Mouse (Mus musculus): ENCODE results near the gene Ogdh. TPM values are rescaled to one million over a fixed set of nuclear protein-coding genes. Genes with fewer than 3 reads are reported as not detected.
"Not testable (repeated sequence)": the region's sequence is repeated elsewhere in the genome, so short reads cannot be mapped to it uniquely, and the experiment has no call there.

The Ogdh gene
- polyA plus RNA-seq, 2 experiments = 59.2 to 79.4 TPM

GRCm38 (mm10) chr11:6365885-6366284 lies 74.5 kb downstream of the Ogdh start:
- H3K9ac ChIP-seq (ENCODE audit: low read depth, low read length, severe bottlenecking) = no peak overlapping the region
- WGBS = 16% methylated on average over 11 of the region's 11 CpGs
- no peak overlapping the region for H3K4me3 ChIP-seq (replicated peaks; ENCODE audit: low read length)
- ATAC-seq (ENCODE audit: low FRiP score, low read depth) = peak; percentile 70
- H3K9me3 ChIP-seq (ENCODE audit: control insufficient read depth, low read length) = no peaks in the 10 kb centered on the region
- no peaks in the 10 kb centered on the region for H3K36me3 ChIP-seq (ENCODE audit: control insufficient read depth, insufficient read depth, low read length)
- no peaks in the 10 kb centered on the region for H3K4me1 ChIP-seq (ENCODE audit: control insufficient read depth, insufficient read depth, low read length)
- no peak for TF ChIP-seq POLR2A (IDR thresholded peaks at IDR 0.05; ENCODE audit: borderline replicate concordance, extremely low read depth, insufficient read depth, insufficient read length)
- H3K27ac ChIP-seq (replicated peaks; ENCODE audit: low read depth, low read length) = no peak overlapping the region
- H3K4me2 ChIP-seq (replicated peaks; ENCODE audit: low read depth, low read length, severe bottlenecking) = 0 out of 2 replicates have a peak overlapping the region, but pooled peaks have one; percentile 15
- H3K27me3 ChIP-seq (ENCODE audit: control insufficient read depth, insufficient read depth, low read length) = no peaks in the 10 kb centered on the region
- DNase-seq (ENCODE audit: low spot score) = peak; percentile 72

GRCm38 (mm10) chr11:6366434-6366833 lies 75.0 kb downstream of the Ogdh start:
- H3K4me3 ChIP-seq (replicated peaks; ENCODE audit: low read length) = no peak overlapping the region
- H3K27ac ChIP-seq (replicated peaks; ENCODE audit: low read depth, low read length) = 0 out of 2 replicates have a peak overlapping the region, but pooled peaks have one; percentile 33
- H3K9ac ChIP-seq (ENCODE audit: low read depth, low read length, severe bottlenecking) = no peak overlapping the region
- H3K4me2 ChIP-seq (replicated peaks; ENCODE audit: low read depth, low read length, severe bottlenecking) = no peak overlapping the region
- DNase-seq (ENCODE audit: low spot score) = no peak
- H3K9me3 ChIP-seq (ENCODE audit: control insufficient read depth, low read length) = no peaks in the 10 kb centered on the region
- H3K27me3 ChIP-seq (ENCODE audit: control insufficient read depth, insufficient read depth, low read length) = no peaks in the 10 kb centered on the region
- 42% methylated on average over 6 of the region's 6 CpGs for WGBS
- no peaks in the 10 kb centered on the region for H3K36me3 ChIP-seq (ENCODE audit: control insufficient read depth, insufficient read depth, low read length)
- no peak for ATAC-seq (ENCODE audit: low FRiP score, low read depth)
- no peak for TF ChIP-seq POLR2A (IDR thresholded peaks at IDR 0.05; ENCODE audit: borderline replicate concordance, extremely low read depth, insufficient read depth, insufficient read length)
- H3K4me1 ChIP-seq (ENCODE audit: control insufficient read depth, insufficient read depth, low read length) = no peaks in the 10 kb centered on the region

- WGBS = 74% methylated on average over 4 of the region's 4 CpGs
- H3K36me3 ChIP-seq (ENCODE audit: control insufficient read depth, insufficient read depth, low read length) = no peaks in the 10 kb centered on the region
- H3K9ac ChIP-seq (ENCODE audit: low read depth, low read length, severe bottlenecking) = no peak overlapping the region
- no peaks in the 10 kb centered on the region for H3K9me3 ChIP-seq (ENCODE audit: control insufficient read depth, low read length)
- H3K27ac ChIP-seq (replicated peaks; ENCODE audit: low read depth, low read length) = no peak overlapping the region
- H3K4me2 ChIP-seq (replicated peaks; ENCODE audit: low read depth, low read length, severe bottlenecking) = no peak overlapping the region
- no peak overlapping the region for H3K4me3 ChIP-seq (replicated peaks; ENCODE audit: low read length)
- no peaks in the 10 kb centered on the region for H3K4me1 ChIP-seq (ENCODE audit: control insufficient read depth, insufficient read depth, low read length)
- no peak for DNase-seq (ENCODE audit: low spot score)
- no peaks in the 10 kb centered on the region for H3K27me3 ChIP-seq (ENCODE audit: control insufficient read depth, insufficient read depth, low read length)
- ATAC-seq (ENCODE audit: low FRiP score, low read depth) = no peak
- no peak for TF ChIP-seq POLR2A (IDR thresholded peaks at IDR 0.05; ENCODE audit: borderline replicate concordance, extremely low read depth, insufficient read depth, insufficient read length)
Measured at GRCm38 (mm10) chr11:6367156-6367555, 75.7 kb downstream of the Ogdh start.

GRCm38 (mm10) chr11:6367986-6368385 lies 76.6 kb downstream of the Ogdh start:
- not testable (repeated sequence) for H3K4me3 ChIP-seq (replicated peaks; ENCODE audit: low read length); H3K4me1 ChIP-seq (ENCODE audit: control insufficient read depth, insufficient read depth, low read length); H3K27me3 ChIP-seq (ENCODE audit: control insufficient read depth, insufficient read depth, low read length); H3K27ac ChIP-seq (replicated peaks; ENCODE audit: low read depth, low read length); H3K9ac ChIP-seq (ENCODE audit: low read depth, low read length, severe bottlenecking); ATAC-seq (ENCODE audit: low FRiP score, low read depth); H3K36me3 ChIP-seq (ENCODE audit: control insufficient read depth, insufficient read depth, low read length); H3K9me3 ChIP-seq (ENCODE audit: control insufficient read depth, low read length); DNase-seq (ENCODE audit: low spot score); H3K4me2 ChIP-seq (replicated peaks; ENCODE audit: low read depth, low read length, severe bottlenecking)
- 85% methylated on average over 5 of the region's 5 CpGs for WGBS

- no peak for ATAC-seq (ENCODE audit: low FRiP score, low read depth)
- 87% methylated on average over 11 of the region's 11 CpGs for WGBS
- TF ChIP-seq POLR2A (IDR thresholded peaks at IDR 0.05; ENCODE audit: borderline replicate concordance, extremely low read depth, insufficient read depth, insufficient read length) = no peak
- Histone ChIP-seq H3K4me3 (replicated peaks; ENCODE audit: low read length) (no peak overlapping the region), H3K36me3 (ENCODE audit: control insufficient read depth, insufficient read depth, low read length) (no peaks in the 10 kb centered on the region), H3K4me2 (replicated peaks; ENCODE audit: low read depth, low read length, severe bottlenecking) (no peak overlapping the region), H3K4me1 (ENCODE audit: control insufficient read depth, insufficient read depth, low read length) (no peaks in the 10 kb centered on the region), H3K27me3 (ENCODE audit: control insufficient read depth, insufficient read depth, low read length) (no peaks in the 10 kb centered on the region), H3K9me3 (ENCODE audit: control insufficient read depth, low read length) (no peaks in the 10 kb centered on the region), H3K27ac (replicated peaks; ENCODE audit: low read depth, low read length) (no peak overlapping the region), H3K9ac (ENCODE audit: low read depth, low read length, severe bottlenecking) (no peak overlapping the region)
- no peak for DNase-seq (ENCODE audit: low spot score)
Measured at GRCm38 (mm10) chr11:6371376-6372155, 80.1 kb downstream of the Ogdh start.
